ENCODE assay signal across 15 mouse cellular contexts in the genomic region with DNA sequence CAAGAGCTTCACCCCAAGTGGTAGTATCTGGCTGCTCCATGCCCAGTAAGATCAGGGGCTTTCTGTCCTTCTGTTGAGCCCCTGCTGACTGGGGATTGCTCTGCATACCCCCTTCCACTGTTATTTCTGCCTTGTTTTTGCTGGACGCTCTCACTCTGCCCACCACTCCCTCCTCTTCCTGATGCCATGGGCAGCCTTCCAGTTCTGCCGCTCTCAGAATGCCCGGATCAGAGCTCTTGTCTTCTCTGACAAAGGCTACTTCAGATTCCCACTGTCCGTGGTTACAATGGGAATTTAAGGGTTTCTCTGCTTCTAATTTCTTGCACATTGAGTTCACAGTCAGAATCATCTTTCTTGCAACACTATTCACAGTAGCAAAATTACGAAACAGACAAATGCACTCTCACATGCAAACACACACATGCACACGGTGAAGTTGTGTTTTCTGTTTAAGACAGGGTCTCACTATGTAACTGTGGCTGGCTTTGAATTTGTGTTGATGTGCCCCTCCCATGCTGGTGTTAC.
A peak's percentile ranks its signal among the peaks of the same experiment; 100 is the strongest.
DNase-seq lines count a peak whose midpoint lies in the region; ATAC-seq and TF ChIP-seq lines count a peak whose summit lies in the region.
"Had no signal": no experiment of that assay in that cellular context is flagged by ENCODE, and none has a peak within 500 bp of the region (broad histone marks: within the 10 kb centered on the region; RNA-seq: fewer than 3 reads in every experiment).

No protein-coding gene starts in this region.

- no peak overlapping the region for H3K4me2 ChIP-seq in hindbrain, embryonic 14.5 days (replicated peaks)
- no peak overlapping the region for H3K4me2 ChIP-seq in midbrain, postnatal 0 days (ENCODE audit: low read depth, low read length, poor library complexity, severe bottlenecking)
- no peak overlapping the region for H3K4me2 ChIP-seq in midbrain, embryonic 15.5 days
- H3K4me2 ChIP-seq: forebrain, embryonic 12.5 days had no signal

- 52% methylated on average over 6 of the region's 6 CpGs for WGBS in hindbrain, embryonic 14.5 days
- WGBS in hindbrain, embryonic 10.5 days: 87% methylated on average over 6 of the region's 6 CpGs
- WGBS in midbrain, postnatal 0 days: 44% methylated on average over 6 of the region's 6 CpGs
- 45% methylated on average over 6 of the region's 6 CpGs for WGBS in midbrain, embryonic 15.5 days

- no peak overlapping the region for H3K9ac ChIP-seq in hindbrain, embryonic 14.5 days
- no peak overlapping the region for H3K9ac ChIP-seq in midbrain, postnatal 0 days (replicated peaks; ENCODE audit: low read length, poor library complexity, severe bottlenecking)
- no peak overlapping the region for H3K9ac ChIP-seq in midbrain, embryonic 15.5 days
- H3K9ac ChIP-seq: forebrain, embryonic 12.5 days had no signal

- DNase-seq in cerebellum, postnatal 14 days: peak; percentile 45 to 59
- no peak for DNase-seq in cerebellum, adult 9-10 months
- DNase-seq in hindbrain, embryonic 14.5 days (ENCODE audit: low spot score): peak; percentile 57
- no peak for DNase-seq in hindbrain, embryonic 10.5 days (ENCODE audit: low spot score)
- DNase-seq in midbrain, postnatal 0 days (ENCODE audit: low spot score): peak; percentile 58
- DNase-seq in lung, postnatal 4 days: peak; percentile 42 to 43
- no peak for DNase-seq in spleen, postnatal 4 days (ENCODE audit: low spot score in 2 of 2)
- DNase-seq: adrenal gland, postnatal 10 days; cerebellum, adult 2 months; kidney, adult 9 months; liver; thymus, adult 18-20 months had no signal

- no peak for ATAC-seq in hindbrain, embryonic 14.5 days (ENCODE audit: low FRiP score)
- ATAC-seq in midbrain, postnatal 0 days (ENCODE audit: low FRiP score): no peak
- no peak for ATAC-seq in midbrain, embryonic 15.5 days (replicated peaks)
- ATAC-seq: inflammation-experienced regulatory T-cells, adult 6 months had no signal

- no peaks in the 10 kb centered on the region for H3K9me3 ChIP-seq in hindbrain, embryonic 14.5 days (ENCODE audit: control insufficient read depth, low read length)
- H3K9me3 ChIP-seq in hindbrain, embryonic 10.5 days: no peaks in the 10 kb centered on the region
- H3K9me3 ChIP-seq in midbrain, postnatal 0 days (ENCODE audit: low read length): no peaks in the 10 kb centered on the region
- no peaks in the 10 kb centered on the region for H3K9me3 ChIP-seq in midbrain, embryonic 15.5 days
- H3K9me3 ChIP-seq: forebrain, embryonic 12.5 days had no signal

- H3K36me3 ChIP-seq in hindbrain, embryonic 14.5 days (replicated peaks; ENCODE audit: control insufficient read depth, insufficient read depth): no peaks in the 10 kb centered on the region
- H3K36me3 ChIP-seq in hindbrain, embryonic 10.5 days: no peaks in the 10 kb centered on the region
- H3K36me3 ChIP-seq in midbrain, postnatal 0 days (ENCODE audit: insufficient read depth, low read length): no peaks in the 10 kb centered on the region
- no peaks in the 10 kb centered on the region for H3K36me3 ChIP-seq in midbrain, embryonic 15.5 days (replicated peaks)
- H3K36me3 ChIP-seq: forebrain, embryonic 12.5 days had no signal

- no peaks in the 10 kb centered on the region for H3K27me3 ChIP-seq in hindbrain, embryonic 14.5 days (ENCODE audit: control insufficient read depth, insufficient read depth, low read length)
- H3K27me3 ChIP-seq in hindbrain, embryonic 10.5 days (ENCODE audit: insufficient read depth, poor library complexity, severe bottlenecking): peaks cover 7% of the 10 kb centered on the region; the same call in 1 of the 2 replicates
- H3K27me3 ChIP-seq in midbrain, postnatal 0 days (ENCODE audit: insufficient read depth, low read length): no peaks in the 10 kb centered on the region
- H3K27me3 ChIP-seq in midbrain, embryonic 15.5 days (replicated peaks): no peaks in the 10 kb centered on the region
- H3K27me3 ChIP-seq: forebrain, embryonic 12.5 days had no signal

- no peak for TF ChIP-seq CTCF in midbrain, postnatal 0 days (IDR thresholded peaks at IDR 0.05)

- no peak overlapping the region for H3K27ac ChIP-seq in hindbrain, embryonic 14.5 days
- no peak overlapping the region for H3K27ac ChIP-seq in hindbrain, embryonic 10.5 days
- no peak overlapping the region for H3K27ac ChIP-seq in midbrain, postnatal 0 days (ENCODE audit: low read depth, low read length)
- H3K27ac ChIP-seq in midbrain, embryonic 15.5 days: no peak overlapping the region
- H3K27ac ChIP-seq: forebrain, embryonic 12.5 days had no signal

- no peak overlapping the region for H3K4me3 ChIP-seq in hindbrain, embryonic 14.5 days (replicated peaks; ENCODE audit: low read length)
- no peak overlapping the region for H3K4me3 ChIP-seq in hindbrain, embryonic 10.5 days
- no peak overlapping the region for H3K4me3 ChIP-seq in midbrain, postnatal 0 days (ENCODE audit: low read depth, low read length)
- no peak overlapping the region for H3K4me3 ChIP-seq in midbrain, embryonic 15.5 days
- H3K4me3 ChIP-seq: forebrain, embryonic 12.5 days had no signal

- no peaks in the 10 kb centered on the region; the same call in 1 of the 2 replicates for H3K4me1 ChIP-seq in hindbrain, embryonic 14.5 days (replicated peaks; ENCODE audit: control insufficient read depth, insufficient read depth, low read length)
- peaks cover 18% of the 10 kb centered on the region; the same call in 1 of the 2 replicates for H3K4me1 ChIP-seq in hindbrain, embryonic 10.5 days (replicated peaks)
- no peaks in the 10 kb centered on the region for H3K4me1 ChIP-seq in midbrain, postnatal 0 days (ENCODE audit: insufficient read depth, low read length)
- peaks cover 8% of the 10 kb centered on the region; the same call in 1 of the 2 replicates for H3K4me1 ChIP-seq in midbrain, embryonic 15.5 days

Comparison
In these comparisons a context has a peak if more than half of its experiments do, and no peak if none do; other contexts are left out.
1. DNase-seq: peak in cerebellum, postnatal 14 days (2 of 2), hindbrain, embryonic 14.5 days (single experiment), midbrain, postnatal 0 days (single experiment) and lung, postnatal 4 days (2 of 2); none in cerebellum, adult 9-10 months (single experiment), hindbrain, embryonic 10.5 days (single experiment) and spleen, postnatal 4 days (0 of 2).